ENCODE assay signal across 7 mouse cellular contexts in genomic region chr7:109703190-109704015, GRCm38 (mm10). TPM values are rescaled to one million over a fixed set of nuclear protein-coding genes. Genes with fewer than 3 reads are reported as not detected.
A peak's percentile ranks its signal among the peaks of the same experiment; 100 is the strongest.
DNase-seq lines count a peak whose midpoint lies in the region; ATAC-seq and TF ChIP-seq lines count a peak whose summit lies in the region.

Gene St5, minus strand, starts transcription at chr7:109703605.
Gene Akip1, plus strand, starts transcription at chr7:109703690.

- H3K4me3 ChIP-seq in embryonic facial prominence, embryonic 14.5 days (ENCODE audit: low read depth, low read length) = peak within 1 kb of the TSS; percentile 67
- H3K4me3 ChIP-seq in heart, adult 2 months = peak within 1 kb of the TSS; percentile 85
- peak within 1 kb of the TSS; percentile 70 for H3K4me3 ChIP-seq in limb, embryonic 13.5 days
- H3K4me3 ChIP-seq in midbrain, embryonic 16.5 days (ENCODE audit: low read depth, low read length) = peak within 1 kb of the TSS; percentile 75

- peak; percentile 78 for TF ChIP-seq POLR2A in heart, adult 2 months (IDR thresholded peaks at IDR 0.05; ENCODE audit: insufficient read depth, low read depth, low read length)

- H3K9me3 ChIP-seq in embryonic facial prominence, embryonic 14.5 days (ENCODE audit: control insufficient read depth, low read length) = no peaks in the 10 kb centered on the region
- H3K9me3 ChIP-seq in limb, embryonic 13.5 days = no peaks in the 10 kb centered on the region
- no peaks in the 10 kb centered on the region for H3K9me3 ChIP-seq in midbrain, embryonic 16.5 days (replicated peaks; ENCODE audit: control insufficient read depth, low read length, poor library complexity, severe bottlenecking)

- intact Hi-C loops in heart, adult 2 months (cut with DNase I) = no loop called here

- no peaks in the 10 kb centered on the region for H3K27me3 ChIP-seq in embryonic facial prominence, embryonic 14.5 days (replicated peaks; ENCODE audit: control insufficient read depth, insufficient read depth, low read length)
- H3K27me3 ChIP-seq in heart, adult 2 months (ENCODE audit: control insufficient read depth, insufficient read depth, low read length) = no peaks in the 10 kb centered on the region
- H3K27me3 ChIP-seq in limb, embryonic 13.5 days = no peaks in the 10 kb centered on the region
- no peaks in the 10 kb centered on the region for H3K27me3 ChIP-seq in midbrain, embryonic 16.5 days (ENCODE audit: control insufficient read depth, insufficient read depth, low read depth, low read length)

- no peaks in the 10 kb centered on the region for H3K79me2 ChIP-seq in heart, adult 2 months (replicated peaks; ENCODE audit: control insufficient read depth, insufficient read depth, low read length)

- TF ChIP-seq EP300 in heart, adult 2 months (IDR thresholded peaks at IDR 0.05; ENCODE audit: insufficient read depth, low read depth, low read length) = no peak

- H3K4me2 ChIP-seq in embryonic facial prominence, embryonic 14.5 days (ENCODE audit: low read depth, low read length) = peak within 1 kb of the TSS; percentile 55
- peak within 1 kb of the TSS; percentile 79 for H3K4me2 ChIP-seq in limb, embryonic 13.5 days (replicated peaks)
- peak within 1 kb of the TSS; percentile 82 for H3K4me2 ChIP-seq in midbrain, embryonic 16.5 days (ENCODE audit: low read length)

- peak within 1 kb of the TSS; percentile 74; the same call in 1 of the 2 replicates for H3K27ac ChIP-seq in embryonic facial prominence, embryonic 14.5 days (replicated peaks; ENCODE audit: low read depth, low read length)
- peak within 1 kb of the TSS; percentile 66 for H3K27ac ChIP-seq in heart, adult 2 months
- peak within 1 kb of the TSS; percentile 73 for H3K27ac ChIP-seq in limb, embryonic 13.5 days
- peak within 1 kb of the TSS; percentile 72 for H3K27ac ChIP-seq in midbrain, embryonic 16.5 days (ENCODE audit: low read length)

- peak within 1 kb of the TSS; percentile 76 for H3K9ac ChIP-seq in embryonic facial prominence, embryonic 14.5 days (ENCODE audit: low read depth, low read length)
- H3K9ac ChIP-seq in heart, adult 2 months (ENCODE audit: low read depth, low read length) = peak within 1 kb of the TSS; percentile 78
- peak within 1 kb of the TSS; percentile 82 for H3K9ac ChIP-seq in limb, embryonic 13.5 days
- H3K9ac ChIP-seq in midbrain, embryonic 16.5 days (ENCODE audit: low read depth, low read length) = peak within 1 kb of the TSS; percentile 80

- peak; percentile 97 for ATAC-seq in embryonic facial prominence, embryonic 14.5 days (ENCODE audit: low read depth)
- ATAC-seq in limb, embryonic 13.5 days (ENCODE audit: low FRiP score, low read depth) = peak; percentile 95
- ATAC-seq in midbrain, embryonic 16.5 days = peak; percentile 97

- DNase-seq in adrenal gland, postnatal 4 days (ENCODE audit: low spot score in 2 of 2) = peak; percentile 95 to 97
- DNase-seq in embryonic facial prominence, embryonic 14.5 days (ENCODE audit: low spot score) = peak; percentile 97
- peak; percentile 95 to 97 for DNase-seq in heart, adult 2 months
- DNase-seq in kidney, adult 8-10 months = peak; percentile 95 to 96
- DNase-seq in spleen, postnatal 10 days (ENCODE audit: low spot score in 2 of 2) = peak; percentile 97 to 99

- under 1% methylated on average over 51 of the region's 61 CpGs for WGBS in embryonic facial prominence, embryonic 14.5 days
- WGBS in heart, adult 2 months = 1% methylated on average over 61 of the region's 61 CpGs
- under 1% methylated on average over 61 of the region's 61 CpGs for WGBS in limb, embryonic 13.5 days
- WGBS in midbrain, embryonic 16.5 days = under 1% methylated on average over 61 of the region's 61 CpGs

- no peak for TF ChIP-seq CTCF in heart, adult 2 months (IDR thresholded peaks at IDR 0.05)

- H3K4me1 ChIP-seq in embryonic facial prominence, embryonic 14.5 days (ENCODE audit: control insufficient read depth, insufficient read depth, low read length) = no peaks in the 10 kb centered on the region; the same call in 1 of the 2 replicates
- peaks cover 6% of the 10 kb centered on the region for H3K4me1 ChIP-seq in heart, adult 2 months (ENCODE audit: control insufficient read depth, insufficient read depth, low read length)
- peaks cover 19% of the 10 kb centered on the region for H3K4me1 ChIP-seq in limb, embryonic 13.5 days
- 0 out of 2 replicates have a peak, but pooled peaks cover 2% of the 10 kb centered on the region for H3K4me1 ChIP-seq in midbrain, embryonic 16.5 days (ENCODE audit: control insufficient read depth, insufficient read depth, low read length)

- no peaks in the 10 kb centered on the region for H3K36me3 ChIP-seq in embryonic facial prominence, embryonic 14.5 days (ENCODE audit: control insufficient read depth, insufficient read depth, low read length)
- H3K36me3 ChIP-seq in heart, adult 2 months (ENCODE audit: control insufficient read depth, insufficient read depth, low read length) = peaks cover under 1% of the 10 kb centered on the region
- 0 out of 2 replicates have a peak, but pooled peaks cover 3% of the 10 kb centered on the region for H3K36me3 ChIP-seq in limb, embryonic 13.5 days
- H3K36me3 ChIP-seq in midbrain, embryonic 16.5 days (ENCODE audit: control insufficient read depth, insufficient read depth, low read length) = no peaks in the 10 kb centered on the region

RNA-seq across cellular contexts. Expression of gene St5, which starts in this region (rescaled TPM):
- 10 to 100 TPM; 54.1 to 57.6 TPM for total RNA-seq in adrenal gland, postnatal 4 days (2021)
- 45.7 and 49.2 TPM in 2 replicates for polyA plus RNA-seq in embryonic facial prominence, embryonic 14.5 days (2014; fragmentation: Nextera tagmentation; extraction: Ambion mirVana)
- total RNA-seq in heart, adult 2 months (2021) = 10 to 100 TPM; 24.3 to 28.4 TPM
- 40.3 and 62.0 TPM in 2 replicates for polyA plus RNA-seq in heart, adult 2 months (2012; rRNA removed)
- 40.6 and 47.3 TPM in 2 replicates for polyA plus RNA-seq in limb, embryonic 13.5 days (2015; fragmentation: Nextera tagmentation; extraction: Ambion mirVana)
- 18.6 and 18.8 TPM in 2 replicates for polyA plus RNA-seq in midbrain, embryonic 16.5 days (2015; fragmentation: Nextera tagmentation; extraction: Ambion mirVana)

RNA-seq across cellular contexts. Expression of gene Akip1, which starts in this region (rescaled TPM):
- total RNA-seq in adrenal gland, postnatal 4 days (2021) = 10 to 100 TPM; 33.3 to 34.0 TPM
- 30.9 and 37.1 TPM in 2 replicates for polyA plus RNA-seq in embryonic facial prominence, embryonic 14.5 days (2014; fragmentation: Nextera tagmentation; extraction: Ambion mirVana)
- 10 to 100 TPM; 13.5 to 14.0 TPM for total RNA-seq in heart, adult 2 months (2021)
- polyA plus RNA-seq in heart, adult 2 months (2012; rRNA removed) = 9.8 and 13.7 TPM in 2 replicates
- polyA plus RNA-seq in limb, embryonic 13.5 days (2015; fragmentation: Nextera tagmentation; extraction: Ambion mirVana) = 33.3 and 37.8 TPM in 2 replicates
- polyA plus RNA-seq in midbrain, embryonic 16.5 days (2015; fragmentation: Nextera tagmentation; extraction: Ambion mirVana) = 13.3 and 13.9 TPM in 2 replicates

Comparison
In these comparisons a context has a peak if more than half of its experiments do, and no peak if none do; other contexts are left out.
1. Peak in every context shown above with its lines: DNase-seq, ATAC-seq, H3K4me3 ChIP-seq and H3K27ac ChIP-seq.